Mouse (Mus musculus): ENCODE results near the gene Fam78b. TPM values are rescaled to one million over a fixed set of nuclear protein-coding genes. Genes with fewer than 3 reads are reported as not detected.
A peak's percentile ranks its signal among the peaks of the same experiment; 100 is the strongest.

Fam78b gene
- polyA plus RNA-seq, 1 experiment from 2014 or later, result 0.02 TPM

GRCm38 (mm10) chr1:167001844-167002485 lies 748 bp downstream of the Fam78b start:
- Histone ChIP-seq H3K9ac (ENCODE audit: low read depth, low read length) (no peak overlapping the region), H3K27me3 (ENCODE audit: control insufficient read depth, insufficient read depth, low read depth, low read length) (peaks cover 30% of the 10 kb centered on the region), H3K4me3 (ENCODE audit: low read depth, low read length) (peak overlapping the region; percentile 62), H3K4me2 (ENCODE audit: low read depth, low read length) (peak overlapping the region; percentile 76), H3K27ac (ENCODE audit: low read length) (no peak overlapping the region), H3K9me3 (replicated peaks; ENCODE audit: control insufficient read depth, low read length) (no peaks in the 10 kb centered on the region), H3K4me1 (ENCODE audit: control insufficient read depth, low read depth, low read length) (no peaks in the 10 kb centered on the region), H3K36me3 (ENCODE audit: control insufficient read depth, insufficient read depth) (no peaks in the 10 kb centered on the region)
- ATAC-seq (ENCODE audit: low read depth), result no peak
- WGBS (ENCODE audit: insufficient replicate concordance), result 2% methylated on average over 30 of the region's 30 CpGs

- Histone ChIP-seq H3K9ac (ENCODE audit: low read depth, low read length) (no peak overlapping the region), H3K27me3 (ENCODE audit: control insufficient read depth, insufficient read depth, low read depth, low read length) (peaks cover 30% of the 10 kb centered on the region), H3K4me2 (ENCODE audit: low read depth, low read length) (no peak overlapping the region), H3K4me3 (ENCODE audit: low read depth, low read length) (peak overlapping the region; percentile 62), H3K9me3 (replicated peaks; ENCODE audit: control insufficient read depth, low read length) (no peaks in the 10 kb centered on the region), H3K4me1 (ENCODE audit: control insufficient read depth, low read depth, low read length) (no peaks in the 10 kb centered on the region), H3K36me3 (ENCODE audit: control insufficient read depth, insufficient read depth) (no peaks in the 10 kb centered on the region), H3K27ac (ENCODE audit: low read length) (no peak overlapping the region)
- 1% methylated on average over 19 of the region's 19 CpGs for WGBS (ENCODE audit: insufficient replicate concordance)
- ATAC-seq (ENCODE audit: low read depth), result no peak
Observed at GRCm38 (mm10) chr1:167002486-167002850, 1.3 kb downstream of the Fam78b start.

GRCm38 (mm10) chr1:167004621-167005020 lies 3.4 kb downstream of the Fam78b start:
- Histone ChIP-seq H3K4me2 (ENCODE audit: low read depth, low read length) (no peak overlapping the region), H3K27me3 (ENCODE audit: control insufficient read depth, insufficient read depth, low read depth, low read length) (peaks cover 30% of the 10 kb centered on the region)
- 43% methylated on average over 2 of the region's 2 CpGs for WGBS (ENCODE audit: insufficient replicate concordance)

GRCm38 (mm10) chr1:167007341-167007740 lies 6.1 kb downstream of the Fam78b start:
- Histone ChIP-seq H3K9me3 (replicated peaks; ENCODE audit: control insufficient read depth, low read length) (no peaks in the 10 kb centered on the region), H3K4me1 (ENCODE audit: control insufficient read depth, low read depth, low read length) (no peaks in the 10 kb centered on the region), H3K9ac (ENCODE audit: low read depth, low read length) (no peak overlapping the region), H3K27me3 (ENCODE audit: control insufficient read depth, insufficient read depth, low read depth, low read length) (peaks cover 9% of the 10 kb centered on the region), H3K4me3 (ENCODE audit: low read depth, low read length) (no peak overlapping the region), H3K36me3 (ENCODE audit: control insufficient read depth, insufficient read depth) (no peaks in the 10 kb centered on the region), H3K4me2 (ENCODE audit: low read depth, low read length) (no peak overlapping the region), H3K27ac (ENCODE audit: low read length) (no peak overlapping the region)
- 59% methylated on average over 6 of the region's 6 CpGs for WGBS (ENCODE audit: insufficient replicate concordance)
- ATAC-seq (ENCODE audit: low read depth), result no peak

More at GRCm38 (mm10) chr1:167004621-167005020, 3.4 kb downstream of the Fam78b start:
- H3K9me3 ChIP-seq (replicated peaks; ENCODE audit: control insufficient read depth, low read length), result no peaks in the 10 kb centered on the region
- H3K4me3 ChIP-seq (ENCODE audit: low read depth, low read length), result no peak overlapping the region
- ATAC-seq (ENCODE audit: low read depth), result no peak
- H3K4me1 ChIP-seq (ENCODE audit: control insufficient read depth, low read depth, low read length), result no peaks in the 10 kb centered on the region
- H3K27ac ChIP-seq (ENCODE audit: low read length), result no peak overlapping the region
- no peak overlapping the region for H3K9ac ChIP-seq (ENCODE audit: low read depth, low read length)
- H3K36me3 ChIP-seq (ENCODE audit: control insufficient read depth, insufficient read depth), result no peaks in the 10 kb centered on the region

- 65% methylated on average over 9 of the region's 9 CpGs for WGBS (ENCODE audit: insufficient replicate concordance)
- Histone ChIP-seq H3K36me3 (ENCODE audit: control insufficient read depth, insufficient read depth) (no peaks in the 10 kb centered on the region), H3K4me2 (ENCODE audit: low read depth, low read length) (no peak overlapping the region), H3K9me3 (replicated peaks; ENCODE audit: control insufficient read depth, low read length) (no peaks in the 10 kb centered on the region), H3K9ac (ENCODE audit: low read depth, low read length) (no peak overlapping the region), H3K4me1 (ENCODE audit: control insufficient read depth, low read depth, low read length) (no peaks in the 10 kb centered on the region), H3K27me3 (ENCODE audit: control insufficient read depth, insufficient read depth, low read depth, low read length) (no peaks in the 10 kb centered on the region), H3K4me3 (ENCODE audit: low read depth, low read length) (no peak overlapping the region), H3K27ac (ENCODE audit: low read length) (no peak overlapping the region)
- ATAC-seq (ENCODE audit: low read depth), result no peak
Observed at GRCm38 (mm10) chr1:167010190-167010589, 9.0 kb downstream of the Fam78b start.

GRCm38 (mm10) chr1:167011301-167011700 lies 10.1 kb downstream of the Fam78b start:
- no peak overlapping the region for H3K27ac ChIP-seq (ENCODE audit: low read length)
- no peaks in the 10 kb centered on the region for H3K27me3 ChIP-seq (ENCODE audit: control insufficient read depth, insufficient read depth, low read depth, low read length)
- no peak for ATAC-seq (ENCODE audit: low read depth)
- no peak overlapping the region for H3K9ac ChIP-seq (ENCODE audit: low read depth, low read length)
- WGBS (ENCODE audit: insufficient replicate concordance), result 48% methylated on average over 6 of the region's 6 CpGs
- H3K4me1 ChIP-seq (ENCODE audit: control insufficient read depth, low read depth, low read length), result no peaks in the 10 kb centered on the region
- no peaks in the 10 kb centered on the region for H3K36me3 ChIP-seq (ENCODE audit: control insufficient read depth, insufficient read depth)
- H3K9me3 ChIP-seq (replicated peaks; ENCODE audit: control insufficient read depth, low read length), result no peaks in the 10 kb centered on the region
- H3K4me3 ChIP-seq (ENCODE audit: low read depth, low read length), result no peak overlapping the region
- H3K4me2 ChIP-seq (ENCODE audit: low read depth, low read length), result no peak overlapping the region

GRCm38 (mm10) chr1:167012616-167013015 lies 11.4 kb downstream of the Fam78b start:
- Histone ChIP-seq H3K9me3 (replicated peaks; ENCODE audit: control insufficient read depth, low read length) (no peaks in the 10 kb centered on the region), H3K4me2 (ENCODE audit: low read depth, low read length) (no peak overlapping the region), H3K4me1 (ENCODE audit: control insufficient read depth, low read depth, low read length) (no peaks in the 10 kb centered on the region), H3K9ac (ENCODE audit: low read depth, low read length) (no peak overlapping the region), H3K4me3 (ENCODE audit: low read depth, low read length) (no peak overlapping the region), H3K27me3 (ENCODE audit: control insufficient read depth, insufficient read depth, low read depth, low read length) (no peaks in the 10 kb centered on the region), H3K27ac (ENCODE audit: low read length) (no peak overlapping the region), H3K36me3 (ENCODE audit: control insufficient read depth, insufficient read depth) (no peaks in the 10 kb centered on the region)
- WGBS (ENCODE audit: insufficient replicate concordance), result 77% methylated on average over 8 of the region's 8 CpGs
- no peak for ATAC-seq (ENCODE audit: low read depth)

- Histone ChIP-seq H3K4me1 (ENCODE audit: control insufficient read depth, low read depth, low read length) (no peaks in the 10 kb centered on the region), H3K9ac (ENCODE audit: low read depth, low read length) (no peak overlapping the region), H3K27ac (ENCODE audit: low read length) (no peak overlapping the region), H3K4me3 (ENCODE audit: low read depth, low read length) (no peak overlapping the region), H3K36me3 (ENCODE audit: control insufficient read depth, insufficient read depth) (no peaks in the 10 kb centered on the region), H3K27me3 (ENCODE audit: control insufficient read depth, insufficient read depth, low read depth, low read length) (no peaks in the 10 kb centered on the region), H3K4me2 (ENCODE audit: low read depth, low read length) (no peak overlapping the region), H3K9me3 (replicated peaks; ENCODE audit: control insufficient read depth, low read length) (no peaks in the 10 kb centered on the region)
- no peak for ATAC-seq (ENCODE audit: low read depth)
- WGBS (ENCODE audit: insufficient replicate concordance), result 46% methylated on average over 7 of the region's 7 CpGs
Observed at GRCm38 (mm10) chr1:167013234-167013864, 12.1 kb downstream of the Fam78b start.

GRCm38 (mm10) chr1:167016269-167016668 lies 15.1 kb downstream of the Fam78b start:
- Histone ChIP-seq H3K4me2 (ENCODE audit: low read depth, low read length) (no peak overlapping the region), H3K27me3 (ENCODE audit: control insufficient read depth, insufficient read depth, low read depth, low read length) (no peaks in the 10 kb centered on the region), H3K9me3 (replicated peaks; ENCODE audit: control insufficient read depth, low read length) (no peaks in the 10 kb centered on the region), H3K36me3 (ENCODE audit: control insufficient read depth, insufficient read depth) (no peaks in the 10 kb centered on the region), H3K27ac (ENCODE audit: low read length) (no peak overlapping the region), H3K4me3 (ENCODE audit: low read depth, low read length) (no peak overlapping the region), H3K4me1 (ENCODE audit: control insufficient read depth, low read depth, low read length) (no peaks in the 10 kb centered on the region), H3K9ac (ENCODE audit: low read depth, low read length) (no peak overlapping the region)
- no peak for ATAC-seq (ENCODE audit: low read depth)
- WGBS (ENCODE audit: insufficient replicate concordance), result 42% methylated on average over 3 of the region's 3 CpGs

All from liver, embryonic 16.5 days (tissue).